8 mouse cellular contexts compared by ENCODE assay signal in the genomic region with DNA sequence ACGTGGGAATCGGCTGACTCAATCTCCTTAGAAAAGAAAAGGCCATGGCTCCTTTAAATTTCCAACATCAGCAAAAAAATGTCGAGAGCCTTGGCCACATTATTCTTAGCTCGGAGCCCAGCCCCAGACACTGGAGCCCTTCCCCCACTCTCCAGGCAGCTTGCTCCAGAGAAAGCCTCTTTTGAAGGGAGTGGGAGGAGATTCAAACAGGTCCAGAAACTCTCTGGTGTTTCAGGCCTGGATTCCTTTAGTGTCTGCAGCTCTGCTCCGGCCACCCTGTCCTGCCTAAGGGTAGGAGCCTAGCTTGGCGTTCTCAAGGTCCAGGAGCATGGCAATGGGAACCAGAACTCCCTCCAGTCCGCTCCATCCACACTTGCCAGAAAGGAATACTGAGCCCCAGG. TPM values are rescaled to one million over a fixed set of nuclear protein-coding genes. Genes with fewer than 3 reads are reported as not detected.
DNase-seq lines count a peak whose midpoint lies in the region; ATAC-seq and TF ChIP-seq lines count a peak whose summit lies in the region.

No protein-coding gene starts in this region.

- H3K9me3 ChIP-seq in embryonic facial prominence, embryonic 14.5 days (ENCODE audit: control insufficient read depth, low read length): no peaks in the 10 kb centered on the region
- H3K9me3 ChIP-seq in limb, embryonic 10.5 days (replicated peaks): no peaks in the 10 kb centered on the region
- H3K9me3 ChIP-seq in midbrain, embryonic 14.5 days (ENCODE audit: control insufficient read depth, low read length): no peaks in the 10 kb centered on the region

- 0% methylated on average over 6 of the region's 7 CpGs for WGBS in embryonic facial prominence, embryonic 14.5 days
- WGBS in heart, adult 2 months: 8% methylated on average over 7 of the region's 7 CpGs
- 9% methylated on average over 7 of the region's 7 CpGs for WGBS in limb, embryonic 10.5 days
- 4% methylated on average over 7 of the region's 7 CpGs for WGBS in midbrain, embryonic 14.5 days

- H3K4me1 ChIP-seq in embryonic facial prominence, embryonic 14.5 days (ENCODE audit: control insufficient read depth, insufficient read depth, low read length): peaks cover 42% of the 10 kb centered on the region
- peaks cover 32% of the 10 kb centered on the region for H3K4me1 ChIP-seq in heart, adult 2 months (ENCODE audit: control insufficient read depth, insufficient read depth, low read length)
- peaks cover 82% of the 10 kb centered on the region for H3K4me1 ChIP-seq in limb, embryonic 10.5 days
- peaks cover 65% of the 10 kb centered on the region for H3K4me1 ChIP-seq in midbrain, embryonic 14.5 days (ENCODE audit: control insufficient read depth, insufficient read depth, low read length)

- TF ChIP-seq CTCF in heart, adult 2 months (IDR thresholded peaks at IDR 0.05): no peak

- H3K79me2 ChIP-seq in heart, adult 2 months (replicated peaks; ENCODE audit: control insufficient read depth, insufficient read depth, low read length): 0 out of 2 replicates have a peak, but pooled peaks cover 1% of the 10 kb centered on the region

- peak; percentile 51 to 59 for DNase-seq in adrenal gland, adult 18-20 months (ENCODE audit: low spot score in 2 of 2)
- peak; percentile 96 for DNase-seq in embryonic facial prominence, embryonic 14.5 days (ENCODE audit: low spot score)
- DNase-seq in heart, adult 2 months: peak; percentile 80 to 87
- peak; percentile 71 for DNase-seq in kidney, adult 18-20 months
- DNase-seq in limb, embryonic 10.5 days (ENCODE audit: low spot score): peak; percentile 80
- peak; percentile 87 for DNase-seq in midbrain, embryonic 14.5 days
- peak; percentile 72 for DNase-seq in telencephalon, adult 2 months (ENCODE audit: low read depth, low spot score)
- no peak for DNase-seq in spleen, adult 18-20 months

- H3K4me2 ChIP-seq in embryonic facial prominence, embryonic 14.5 days (ENCODE audit: low read depth, low read length): peak overlapping the region; percentile 47
- peak overlapping the region; percentile 14 for H3K4me2 ChIP-seq in midbrain, embryonic 14.5 days (ENCODE audit: low read length)

- TF ChIP-seq POLR2A in heart, adult 2 months (IDR thresholded peaks at IDR 0.05; ENCODE audit: insufficient read depth, low read depth, low read length): peak; percentile 66

- no peaks in the 10 kb centered on the region for H3K27me3 ChIP-seq in embryonic facial prominence, embryonic 14.5 days (replicated peaks; ENCODE audit: control insufficient read depth, insufficient read depth, low read length)
- H3K27me3 ChIP-seq in heart, adult 2 months (ENCODE audit: control insufficient read depth, insufficient read depth, low read length): no peaks in the 10 kb centered on the region
- no peaks in the 10 kb centered on the region for H3K27me3 ChIP-seq in limb, embryonic 10.5 days (ENCODE audit: low read depth, poor library complexity, severe bottlenecking)
- no peaks in the 10 kb centered on the region for H3K27me3 ChIP-seq in midbrain, embryonic 14.5 days (ENCODE audit: control insufficient read depth, insufficient read depth, low read length)

- 0 out of 2 replicates have a peak, but pooled peaks have one; percentile 10 for ATAC-seq in embryonic facial prominence, embryonic 14.5 days (ENCODE audit: low read depth)
- ATAC-seq in midbrain, embryonic 14.5 days (ENCODE audit: low FRiP score, low TSS enrichment): no peak

- H3K36me3 ChIP-seq in embryonic facial prominence, embryonic 14.5 days (ENCODE audit: control insufficient read depth, insufficient read depth, low read length): peaks cover 1% of the 10 kb centered on the region; the same call in 1 of the 2 replicates
- H3K36me3 ChIP-seq in heart, adult 2 months (ENCODE audit: control insufficient read depth, insufficient read depth, low read length): no peaks in the 10 kb centered on the region
- peaks cover 9% of the 10 kb centered on the region for H3K36me3 ChIP-seq in limb, embryonic 10.5 days
- no peaks in the 10 kb centered on the region for H3K36me3 ChIP-seq in midbrain, embryonic 14.5 days (ENCODE audit: control insufficient read depth, insufficient read depth, low read length)

- H3K9ac ChIP-seq in embryonic facial prominence, embryonic 14.5 days (ENCODE audit: low read depth, low read length): peak overlapping the region; percentile 54
- peak overlapping the region; percentile 45 for H3K9ac ChIP-seq in heart, adult 2 months (ENCODE audit: low read depth, low read length)
- H3K9ac ChIP-seq in midbrain, embryonic 14.5 days (replicated peaks; ENCODE audit: low read length): peak overlapping the region; percentile 31; the same call in 1 of the 2 replicates

- intact Hi-C loops in heart, adult 2 months (cut with DNase I): no loop called here

- peak overlapping the region; percentile 7 for H3K4me3 ChIP-seq in embryonic facial prominence, embryonic 14.5 days (ENCODE audit: low read depth, low read length)
- peak overlapping the region; percentile 37 for H3K4me3 ChIP-seq in heart, adult 2 months
- peak overlapping the region; percentile 39 for H3K4me3 ChIP-seq in limb, embryonic 10.5 days
- H3K4me3 ChIP-seq in midbrain, embryonic 14.5 days (replicated peaks; ENCODE audit: low read depth, low read length): no peak overlapping the region

- 0 out of 2 replicates have a peak, but pooled peaks have one; percentile 43 for TF ChIP-seq EP300 in heart, adult 2 months (IDR thresholded peaks at IDR 0.05; ENCODE audit: insufficient read depth, low read depth, low read length)

- peak overlapping the region; percentile 96 for H3K27ac ChIP-seq in embryonic facial prominence, embryonic 14.5 days (replicated peaks; ENCODE audit: low read depth, low read length)
- H3K27ac ChIP-seq in heart, adult 2 months: peak overlapping the region; percentile 95
- peak overlapping the region; percentile 97 for H3K27ac ChIP-seq in limb, embryonic 10.5 days
- H3K27ac ChIP-seq in midbrain, embryonic 14.5 days (replicated peaks; ENCODE audit: low read depth, low read length): peak overlapping the region; percentile 76

RNA-seq across cellular contexts. Expression of gene Serpinh1, which starts 2.7 kb away (rescaled TPM):
- total RNA-seq in adrenal gland, adult 18-20 months (2021): 100 to 1,000 TPM; 244 to 442 TPM
- polyA plus RNA-seq in embryonic facial prominence, embryonic 14.5 days (2014; fragmentation: Nextera tagmentation; extraction: Ambion mirVana): 918 and 945 TPM in 2 replicates
- 100 to 1,000 TPM; 214 to 275 TPM for total RNA-seq in heart, adult 2 months (2021)
- polyA plus RNA-seq in heart, adult 2 months (2012; rRNA removed): 193 and 266 TPM in 2 replicates
- polyA plus RNA-seq in limb, embryonic 10.5 days (2016; fragmentation: Nextera tagmentation; extraction: Ambion mirVana): 1,171 and 1,177 TPM in 2 replicates
- 61.6 and 89.0 TPM in 2 replicates for polyA plus RNA-seq in midbrain, embryonic 14.5 days (2014; fragmentation: Nextera tagmentation; extraction: Ambion mirVana)

RNA-seq across cellular contexts. Expression of gene Gdpd5, which starts 25.5 kb away (rescaled TPM):
- 1 to 10 TPM; 5.4 to 7.5 TPM for total RNA-seq in adrenal gland, adult 18-20 months (2021)
- polyA plus RNA-seq in embryonic facial prominence, embryonic 14.5 days (2014; fragmentation: Nextera tagmentation; extraction: Ambion mirVana): 15.0 and 17.5 TPM in 2 replicates
- 10 to 100 TPM; 21.5 to 26.3 TPM for total RNA-seq in heart, adult 2 months (2021)
- polyA plus RNA-seq in heart, adult 2 months (2012; rRNA removed): 30.7 and 32.2 TPM in 2 replicates
- 9.9 and 12.3 TPM in 2 replicates for polyA plus RNA-seq in limb, embryonic 10.5 days (2016; fragmentation: Nextera tagmentation; extraction: Ambion mirVana)
- polyA plus RNA-seq in midbrain, embryonic 14.5 days (2014; fragmentation: Nextera tagmentation; extraction: Ambion mirVana): 38.9 and 40.0 TPM in 2 replicates

Comparison
In these comparisons a context has a peak if more than half of its experiments do, and no peak if none do; other contexts are left out.
1. DNase-seq: peak in adrenal gland, adult 18-20 months (2 of 2), embryonic facial prominence, embryonic 14.5 days (single experiment), heart, adult 2 months (2 of 2), kidney, adult 18-20 months (single experiment), limb, embryonic 10.5 days (single experiment), midbrain, embryonic 14.5 days (single experiment) and telencephalon, adult 2 months (single experiment); none in spleen, adult 18-20 months (0 of 2).
2. Peak in every context shown above with its lines, with median percentiles within 50 percentile points of each other: H3K27ac ChIP-seq and H3K9ac ChIP-seq.